Mouse (Mus musculus) lung, postnatal 10 days (tissue): ENCODE results near the gene Tpcn2.

Experiments used
- DNase-seq: peaks from one replicate; pipeline ENCODE4 v3.0.0; 2021

Gene Tpcn2

DNA sequence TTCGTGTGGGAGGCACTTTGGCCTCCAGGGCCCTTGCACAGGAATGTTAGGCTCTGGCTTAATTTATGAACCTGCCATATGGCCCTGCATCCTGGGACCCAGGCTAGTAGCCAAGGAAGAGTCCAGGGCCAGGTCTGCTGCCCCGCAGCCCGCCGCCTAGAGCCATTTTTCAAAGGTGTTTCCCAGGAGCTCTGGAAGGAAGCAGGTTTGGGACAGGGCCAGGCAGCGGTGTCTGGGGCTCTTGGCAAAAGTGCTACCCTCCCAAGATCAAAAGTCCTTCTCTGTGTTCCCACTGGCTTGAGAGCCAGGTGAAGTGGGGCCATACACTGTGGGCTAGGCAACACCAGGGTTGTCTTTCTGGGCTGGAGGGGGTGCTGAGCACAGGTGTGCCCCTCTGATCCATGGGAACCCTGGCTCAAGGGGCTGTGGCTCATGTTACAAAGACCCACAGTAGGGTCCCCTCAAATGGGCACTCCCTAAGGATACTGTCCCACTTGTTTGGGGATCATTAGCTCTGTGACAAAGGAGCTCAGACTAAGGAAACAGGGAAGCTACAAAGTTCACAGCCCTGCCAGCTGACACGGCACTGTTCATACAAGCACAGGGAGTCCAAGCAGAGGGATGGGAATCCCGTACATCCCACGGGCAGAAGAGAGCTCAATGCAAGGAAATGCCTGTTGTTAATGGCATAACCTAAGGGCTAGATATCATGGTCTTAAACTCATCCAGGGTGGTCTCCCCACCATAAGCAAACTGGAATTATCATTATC lies 43.9 kb downstream of the Tpcn2 start:
- peak; percentile 20 for DNase-seq

DNA sequence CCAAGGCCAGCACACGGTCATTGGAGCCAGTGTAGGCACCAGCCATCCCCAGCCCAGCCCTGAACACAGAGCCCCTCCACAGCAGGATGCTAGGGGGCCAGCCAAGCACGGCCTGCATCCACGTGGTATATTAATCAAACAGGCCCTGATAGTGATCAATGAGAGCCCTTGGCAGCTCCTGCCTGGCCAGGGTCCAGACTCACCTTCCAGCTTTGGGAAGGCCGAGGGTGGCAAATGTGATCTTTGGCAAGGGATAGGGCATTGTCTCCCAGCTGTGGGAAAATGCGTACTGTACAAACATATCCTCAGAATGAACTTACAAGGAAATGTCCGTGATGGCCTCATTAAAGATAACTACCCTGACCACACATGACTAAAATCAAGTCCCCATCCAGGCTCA lies 44.7 kb downstream of the Tpcn2 start:
- peak; percentile 60 for DNase-seq

DNA sequence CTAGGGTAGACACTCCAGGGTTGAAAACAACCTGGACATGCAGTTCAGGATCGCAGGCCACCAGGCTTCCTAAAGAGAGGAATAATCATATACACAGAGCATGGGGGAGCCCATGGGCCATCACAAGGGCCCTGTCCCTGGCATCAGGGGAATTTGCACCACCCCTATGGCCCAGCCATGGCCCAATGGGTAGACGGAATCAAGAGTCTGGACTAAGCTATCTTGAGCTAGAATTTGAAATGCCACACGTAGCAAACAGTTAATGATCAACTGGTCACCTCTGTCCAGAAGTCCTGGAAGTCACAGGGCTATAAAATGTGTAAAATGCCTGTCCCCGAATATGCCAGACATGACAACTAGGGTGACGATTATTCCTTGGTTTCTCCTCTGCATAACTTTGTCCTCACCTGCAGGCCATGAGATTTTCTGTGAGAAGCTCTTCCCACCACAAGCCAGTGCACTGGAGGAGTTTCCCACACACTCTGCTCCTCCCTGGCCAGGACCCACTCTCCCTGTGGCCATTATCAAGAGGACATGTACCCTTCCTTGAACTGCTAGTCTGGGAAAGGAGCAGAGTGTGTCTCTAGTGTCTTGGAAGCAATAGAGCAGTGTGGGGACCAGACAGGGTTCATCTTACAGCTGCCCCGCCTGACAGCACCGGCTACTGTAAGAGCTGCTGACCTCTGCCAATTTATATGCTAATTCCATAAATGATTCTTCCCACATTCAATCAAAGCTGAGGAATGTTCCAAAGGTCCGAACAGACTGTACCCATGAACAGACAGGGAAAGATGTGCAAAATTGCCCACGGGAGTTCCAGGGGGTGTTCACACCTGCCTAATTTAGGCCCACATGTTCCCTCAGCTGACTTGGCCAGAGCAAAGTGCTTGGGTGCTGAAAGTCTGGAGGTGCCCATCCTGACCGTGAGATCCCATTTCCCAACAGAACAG lies 48.7 kb downstream of the Tpcn2 start:
- no peak for DNase-seq

DNA sequence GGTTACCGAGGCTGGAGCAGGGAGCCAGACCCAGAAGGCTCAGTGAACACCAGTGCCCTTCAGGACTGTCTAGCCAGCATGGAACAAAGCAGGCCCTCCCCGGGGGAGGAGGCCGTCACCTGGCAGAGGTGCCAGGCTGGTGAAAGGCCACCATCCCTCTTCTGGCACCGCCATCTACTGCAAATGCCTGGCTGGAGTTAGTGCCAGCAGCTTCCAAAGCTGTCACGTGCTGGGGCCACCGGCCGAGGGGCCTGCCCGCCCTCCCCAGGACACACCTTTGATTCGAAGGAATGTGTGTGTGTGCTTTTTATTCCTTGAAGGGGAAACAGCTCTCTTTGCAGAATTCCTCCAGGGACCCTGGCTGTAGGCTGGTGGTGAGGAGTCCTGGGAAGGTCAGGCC lies 52.2 kb downstream of the Tpcn2 start:
- DNase-seq = peak; percentile 53

DNA sequence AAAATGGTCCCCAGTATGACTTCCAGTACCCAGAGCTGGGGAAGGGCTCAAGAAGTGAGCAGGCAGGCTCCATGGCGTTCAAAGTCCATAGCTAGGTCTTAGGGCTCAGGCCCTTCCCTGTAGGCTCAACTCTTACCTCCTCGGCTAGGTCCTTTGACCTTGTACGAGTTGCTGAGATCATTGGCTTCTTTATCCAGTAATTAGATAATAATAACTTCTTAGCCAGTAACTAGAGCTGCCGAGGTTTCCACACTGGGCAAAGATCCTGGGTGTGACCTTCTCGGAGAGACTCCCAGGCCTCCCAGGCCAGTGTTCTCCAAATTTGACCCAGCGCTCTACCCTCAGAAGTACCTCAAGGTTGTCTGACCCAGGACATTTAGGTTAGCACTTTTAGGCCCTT lies 57.2 kb downstream of the Tpcn2 start:
- no peak for DNase-seq

DNA sequence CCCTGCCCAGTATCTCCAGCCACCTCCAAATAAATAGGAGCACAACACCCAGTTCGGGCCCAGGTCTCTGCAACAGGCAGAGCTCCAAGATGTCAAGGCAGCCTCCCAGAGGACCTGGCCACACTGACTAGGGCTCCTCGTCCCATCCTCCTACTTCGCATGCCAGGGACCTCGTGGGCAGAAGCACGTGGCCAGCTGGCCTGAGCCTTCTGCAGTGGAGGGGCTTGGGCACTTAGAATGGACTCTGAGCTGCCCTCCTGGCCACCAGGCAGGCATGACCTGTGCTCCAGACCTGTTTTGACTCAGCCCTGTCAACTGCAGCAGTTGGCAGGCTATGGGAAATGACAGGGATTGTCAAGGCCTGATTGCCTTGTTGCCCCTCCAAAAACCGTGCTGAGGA lies 58.2 kb downstream of the Tpcn2 start:
- DNase-seq = no peak

DNA sequence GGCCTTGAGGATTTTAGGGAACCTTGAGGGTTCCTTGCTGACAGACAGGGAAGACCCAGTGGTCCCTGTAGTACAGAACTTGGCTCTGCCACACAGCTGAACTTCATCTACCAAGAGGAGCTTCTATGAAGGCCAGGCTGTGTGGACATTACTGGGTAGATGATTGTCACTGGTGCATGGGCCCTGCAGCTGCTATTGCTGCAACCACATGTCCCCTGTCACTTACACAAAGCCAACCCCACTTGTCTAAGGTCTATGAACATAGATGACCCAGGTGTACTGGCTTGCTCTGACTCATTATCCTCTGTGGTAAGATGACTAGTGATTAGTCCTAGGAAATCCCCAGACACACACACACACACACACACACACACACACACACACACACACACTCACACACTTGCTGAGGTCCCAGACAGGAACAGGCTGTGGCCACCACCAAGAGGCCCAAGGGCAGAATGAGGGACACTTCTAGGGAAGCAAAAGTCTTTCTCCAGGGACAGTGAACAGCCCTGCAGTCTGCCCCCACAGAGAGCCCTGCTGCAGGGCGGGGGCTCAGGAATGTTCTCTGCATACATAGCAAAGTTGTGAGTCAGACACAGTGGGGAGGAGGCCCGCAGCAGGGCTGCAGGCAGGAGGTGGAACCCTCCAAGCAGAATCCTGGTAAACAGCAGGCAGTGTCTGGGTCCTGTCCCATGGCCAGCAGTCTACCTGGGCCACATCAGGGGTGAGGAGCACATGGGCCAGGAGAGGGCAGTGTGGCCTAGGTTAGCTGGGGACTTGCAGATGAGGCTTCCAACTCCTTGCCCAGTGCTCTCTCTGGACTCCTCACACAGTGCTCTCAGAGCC lies 61.7 kb downstream of the Tpcn2 start:
- DNase-seq = peak; percentile 82

DNA sequence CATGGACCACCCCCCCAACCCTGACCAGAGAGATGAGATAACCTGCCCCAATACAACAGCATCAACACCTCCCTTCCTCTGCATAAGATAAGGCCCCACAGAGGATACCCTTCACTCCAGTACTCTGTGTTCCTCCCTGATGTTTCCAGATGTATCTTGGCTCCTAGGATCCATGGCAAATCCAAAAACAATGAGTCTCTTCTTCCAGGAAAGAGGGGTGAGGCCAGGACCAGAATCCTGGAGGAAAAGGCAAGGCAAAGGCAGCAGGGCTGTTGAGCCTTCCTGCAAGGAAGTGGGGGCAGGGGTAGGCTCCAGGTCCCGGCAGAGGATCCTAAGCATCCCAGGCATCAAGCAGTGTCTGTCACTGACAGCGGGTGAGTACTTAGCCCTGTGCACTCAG lies 62.5 kb downstream of the Tpcn2 start:
- DNase-seq = no peak

DNA sequence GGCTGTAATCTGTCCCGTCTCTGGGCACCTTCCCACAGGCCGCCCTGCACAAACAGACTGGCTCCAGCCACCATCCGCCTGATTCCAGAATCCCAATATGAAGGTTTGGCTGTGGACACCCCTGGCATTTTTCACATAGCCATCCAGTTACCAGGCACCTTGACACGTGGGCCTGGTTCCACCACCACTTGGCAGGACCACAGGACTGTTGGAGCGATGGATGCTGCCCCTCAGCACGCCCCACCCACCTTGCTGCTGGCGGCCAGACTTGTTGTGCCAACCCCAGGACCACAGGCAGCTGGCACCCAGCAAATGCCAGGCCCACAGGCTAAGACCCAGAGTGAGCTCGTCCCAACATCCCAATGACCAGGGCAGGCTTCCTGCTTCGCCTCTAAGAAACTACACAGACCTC lies 64.4 kb downstream of the Tpcn2 start:
- DNase-seq = no peak

DNA sequence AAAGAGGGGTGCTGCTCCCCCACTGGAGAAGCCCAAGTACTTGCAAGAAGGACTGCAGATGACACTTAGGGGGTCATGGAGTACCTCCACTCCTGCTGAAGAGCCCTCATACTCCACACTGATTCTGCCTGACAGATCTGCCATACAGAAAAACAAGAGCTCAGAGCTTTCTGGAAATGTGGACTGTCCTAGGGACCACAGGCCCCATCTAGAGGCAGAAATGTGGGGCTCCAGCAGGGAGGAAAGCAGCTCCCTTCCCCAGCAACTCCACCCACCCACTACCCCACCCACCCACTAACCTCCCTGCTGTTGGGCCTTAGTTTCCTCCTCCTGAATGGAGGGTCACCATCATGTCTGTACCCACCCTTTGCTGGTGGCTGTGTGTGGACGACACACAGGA lies 67.2 kb downstream of the Tpcn2 start:
- DNase-seq = peak; percentile 69

DNA sequence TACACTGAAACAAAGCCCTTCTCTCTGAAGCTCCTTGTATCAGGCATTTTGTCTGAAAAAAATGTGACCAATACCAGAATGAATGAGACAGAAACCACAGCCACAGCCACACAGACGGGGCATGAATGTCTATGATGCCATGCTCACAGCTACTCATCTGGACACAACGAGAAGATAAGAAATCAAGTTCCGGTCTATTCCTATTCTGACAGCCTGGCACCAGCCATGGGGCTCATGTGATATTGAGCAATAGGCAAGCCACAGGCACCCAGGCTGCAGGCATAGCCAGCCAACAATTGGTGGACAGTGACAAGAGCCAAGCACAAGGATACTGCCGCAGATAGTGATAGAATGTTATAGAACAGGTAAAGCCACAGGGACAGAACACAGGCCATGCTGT lies 68.3 kb downstream of the Tpcn2 start:
- DNase-seq = no peak

DNA sequence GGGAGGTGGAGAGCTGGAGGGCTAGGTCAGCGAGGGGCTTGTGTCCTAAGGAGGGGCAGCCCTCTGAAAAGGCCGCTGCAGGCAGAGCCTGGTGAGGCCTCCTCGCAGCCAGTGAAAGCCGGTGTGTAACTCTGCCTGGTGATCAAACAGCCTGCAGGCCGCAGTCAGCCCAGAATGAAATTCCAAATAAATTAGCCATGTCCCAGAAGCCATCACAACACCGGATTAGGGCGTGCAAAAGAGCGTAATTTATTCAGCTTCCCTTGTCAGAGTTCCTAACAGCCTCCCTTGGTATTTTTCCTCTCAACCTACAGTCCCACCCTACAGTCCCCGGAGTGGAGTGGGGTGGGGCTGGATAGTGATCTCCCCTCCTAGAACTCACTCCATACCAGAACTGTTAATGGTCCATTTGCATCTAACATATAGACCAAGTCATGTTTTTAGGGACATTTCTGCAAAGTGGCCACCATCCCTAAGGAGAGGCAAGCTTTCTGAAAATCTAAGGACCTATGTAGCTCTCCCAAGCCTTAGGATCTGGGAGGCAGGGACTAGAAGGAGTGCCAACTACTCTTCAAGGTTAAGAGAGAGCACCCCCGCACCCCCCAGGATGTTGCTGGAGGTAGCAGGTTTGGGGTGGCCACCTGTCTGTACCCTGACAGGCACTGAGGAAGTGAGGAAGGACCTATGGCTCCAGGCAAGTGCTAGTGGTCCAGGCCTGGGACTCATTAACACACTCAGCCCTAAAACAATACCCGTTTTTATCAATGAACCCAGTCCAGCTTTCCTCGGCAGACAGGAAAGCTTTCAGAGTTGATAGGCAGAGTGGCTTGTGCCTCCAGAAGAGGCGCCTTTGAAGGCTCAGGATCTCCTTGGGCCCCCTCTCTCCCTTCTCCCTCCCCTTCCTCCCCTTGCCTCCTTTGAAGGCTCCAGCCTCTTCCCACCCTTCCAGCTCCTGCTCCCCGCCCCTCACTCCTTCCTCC lies 71.8 kb downstream of the Tpcn2 start:
- no peak for DNase-seq

DNA sequence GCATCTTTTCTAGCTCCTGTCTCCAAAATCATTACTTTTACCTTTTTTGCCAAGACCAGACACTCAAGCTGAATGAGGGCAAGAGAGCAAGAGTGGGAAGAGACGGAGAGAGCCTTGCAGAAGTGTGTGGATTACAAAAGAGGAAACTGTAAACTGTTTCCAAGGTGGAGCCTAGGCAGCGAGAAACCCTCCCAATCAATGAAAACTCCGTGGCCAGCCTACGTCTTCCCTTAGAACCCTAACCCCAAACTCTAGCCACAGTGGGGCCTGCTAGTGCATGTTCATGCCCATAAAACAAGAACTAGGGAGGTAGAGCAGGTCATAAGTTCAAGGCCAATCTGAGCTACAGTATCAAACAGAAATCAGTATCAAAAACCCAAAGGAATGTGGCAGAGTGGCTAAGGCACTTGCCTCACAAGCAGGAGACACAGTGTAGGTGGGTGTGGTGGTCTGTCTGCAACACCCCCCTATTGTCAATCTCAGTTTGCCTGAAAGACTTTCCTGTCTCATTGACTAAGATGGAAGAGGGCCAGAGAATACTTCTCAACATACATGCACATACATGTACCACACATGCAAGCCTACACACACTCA lies 73.2 kb downstream of the Tpcn2 start:
- DNase-seq = no peak

DNA sequence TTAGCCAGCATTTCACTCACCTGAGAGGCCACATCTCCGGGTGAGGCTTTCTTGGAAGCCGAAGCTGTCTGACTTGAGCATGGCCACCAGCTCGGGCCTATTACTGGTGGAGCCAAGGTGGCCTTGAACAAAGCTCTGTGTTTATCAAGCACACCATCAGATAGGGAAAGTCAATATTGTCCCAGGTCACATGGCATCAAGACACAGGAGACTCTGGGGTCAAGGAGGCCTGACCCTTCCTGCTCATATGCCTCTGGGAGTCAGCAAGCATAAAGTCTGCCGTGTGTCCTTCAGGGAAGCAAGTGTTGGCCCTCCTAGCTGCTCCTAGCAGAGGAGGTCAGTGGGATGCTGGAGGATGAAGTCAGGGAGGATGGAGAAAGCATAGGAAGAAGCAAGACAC lies 75.8 kb downstream of the Tpcn2 start, which contains the start of gene 1810010D01Rik:
Gene 1810010D01Rik (minus strand): TSS at position 114 of the 400 bp plus-strand sequence.
- no peak for DNase-seq

DNA sequence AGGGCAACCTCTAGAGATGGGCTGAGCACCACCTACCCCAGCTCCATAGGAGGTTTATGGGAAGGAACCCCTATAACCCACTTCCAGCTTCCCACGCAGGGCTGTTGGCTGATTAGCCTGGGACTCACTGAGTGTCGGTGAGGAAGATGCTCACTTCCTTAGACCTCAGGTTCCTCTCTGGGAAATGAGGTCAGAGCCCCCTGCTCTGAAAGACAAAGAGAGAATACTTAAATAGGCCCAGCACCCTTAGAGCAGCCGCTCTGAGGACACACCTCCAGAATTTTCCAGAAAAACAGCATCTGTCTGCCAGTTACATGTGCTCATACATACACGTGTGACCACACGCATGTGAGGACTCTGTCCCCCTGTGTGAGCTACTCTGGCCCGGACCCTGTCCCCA lies 77.0 kb downstream of the Tpcn2 start:
- no peak for DNase-seq

DNA sequence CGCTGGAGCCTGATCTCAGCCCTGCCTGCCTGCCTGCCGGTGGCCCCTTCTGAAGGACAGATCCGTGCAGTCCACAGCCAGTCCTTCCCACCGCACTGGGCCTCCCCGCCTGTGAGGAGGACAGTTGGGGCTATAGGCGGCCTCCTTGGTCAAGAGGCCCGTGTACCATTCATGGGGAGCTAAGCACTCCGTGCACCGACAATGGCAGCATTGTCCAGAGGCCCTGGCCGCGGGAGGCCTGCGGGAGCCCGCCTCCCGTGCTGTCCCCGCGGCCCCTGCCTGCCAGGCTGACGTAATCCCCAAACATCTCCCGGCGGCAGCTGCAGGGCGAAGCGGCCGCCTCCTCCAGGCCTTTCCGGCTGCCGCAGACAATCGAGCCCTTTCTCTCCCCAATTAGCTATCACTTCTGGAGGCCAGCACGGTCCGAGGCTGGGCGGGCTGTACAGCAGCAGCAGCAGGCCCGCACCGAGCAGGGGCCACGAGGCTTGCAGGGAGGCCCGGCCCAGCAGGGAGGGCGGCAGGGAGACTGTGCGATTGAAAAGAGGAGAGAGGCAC lies 77.7 kb downstream of the Tpcn2 start:
- DNase-seq = peak; percentile 86

DNA sequence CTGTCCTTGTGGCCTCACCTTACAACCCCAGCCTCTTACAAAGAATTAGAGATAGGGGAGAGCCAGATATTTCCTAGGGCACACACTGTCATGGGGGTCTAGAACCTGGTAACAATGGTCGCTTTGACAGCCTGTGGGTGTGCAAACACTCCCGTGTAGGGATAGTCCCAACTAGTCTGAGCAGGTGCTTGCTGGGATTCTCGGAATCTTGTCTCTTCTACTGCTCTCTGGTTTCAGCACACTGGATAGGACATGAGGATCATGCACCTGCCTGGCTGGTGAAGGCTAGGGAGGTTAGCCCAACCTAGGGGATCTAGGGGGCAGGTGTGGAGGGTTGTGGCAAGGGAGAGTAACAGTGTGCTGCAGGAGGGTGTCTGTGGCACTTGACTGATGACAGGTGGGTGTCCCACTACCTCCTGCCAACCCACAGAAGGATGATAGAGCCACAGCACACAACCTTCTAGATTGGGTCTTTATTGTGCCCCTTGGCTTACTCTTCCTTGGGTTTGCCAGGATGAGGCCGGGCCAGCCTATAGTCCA lies 78.4 kb downstream of the Tpcn2 start:
- no peak for DNase-seq

DNA sequence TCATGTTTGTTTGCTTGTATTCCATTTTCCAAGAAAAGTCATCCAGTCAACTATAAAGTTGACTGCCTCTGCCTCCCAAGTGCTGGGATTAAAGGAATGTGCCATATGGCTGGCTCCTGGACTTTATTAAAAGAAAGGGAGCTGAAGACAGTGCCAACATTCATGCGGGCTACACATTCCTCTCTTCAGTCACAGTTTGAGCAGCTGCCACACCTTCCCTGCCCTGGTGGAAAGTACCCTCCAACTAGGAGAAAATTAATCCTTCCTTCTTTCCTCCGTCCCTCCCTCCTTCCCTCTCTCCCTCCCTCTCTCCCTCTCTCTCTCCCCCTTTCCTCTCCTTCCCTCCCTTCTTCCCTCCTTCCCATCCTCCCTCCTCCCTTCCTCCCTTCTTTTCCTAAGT lies 84.1 kb downstream of the Tpcn2 start:
- no peak for DNase-seq

DNA sequence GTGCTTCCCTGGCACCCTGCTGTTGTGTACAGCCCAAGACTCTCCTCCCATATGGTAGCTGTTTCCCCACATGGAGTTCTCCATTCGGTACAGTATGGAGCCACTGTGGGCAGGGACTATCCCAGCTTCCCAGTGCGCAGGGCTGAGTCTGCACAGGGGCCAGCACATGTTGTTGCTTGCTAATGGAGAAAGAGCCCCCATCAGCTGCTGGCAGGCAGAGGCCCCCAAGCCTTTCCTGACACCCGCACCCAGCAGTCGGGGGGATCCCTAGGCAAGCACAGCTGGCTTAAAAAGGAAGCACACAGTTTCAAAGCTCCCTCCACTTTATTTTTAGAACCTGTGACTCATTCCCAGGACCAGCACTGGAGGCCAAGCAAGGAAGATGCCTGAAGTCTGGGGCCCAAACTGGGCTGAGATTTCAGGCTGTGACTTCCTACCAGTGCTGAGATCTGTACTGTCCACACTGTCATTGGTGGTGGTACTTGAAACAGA lies 85.5 kb downstream of the Tpcn2 start:
- DNase-seq = peak; percentile 70

DNA sequence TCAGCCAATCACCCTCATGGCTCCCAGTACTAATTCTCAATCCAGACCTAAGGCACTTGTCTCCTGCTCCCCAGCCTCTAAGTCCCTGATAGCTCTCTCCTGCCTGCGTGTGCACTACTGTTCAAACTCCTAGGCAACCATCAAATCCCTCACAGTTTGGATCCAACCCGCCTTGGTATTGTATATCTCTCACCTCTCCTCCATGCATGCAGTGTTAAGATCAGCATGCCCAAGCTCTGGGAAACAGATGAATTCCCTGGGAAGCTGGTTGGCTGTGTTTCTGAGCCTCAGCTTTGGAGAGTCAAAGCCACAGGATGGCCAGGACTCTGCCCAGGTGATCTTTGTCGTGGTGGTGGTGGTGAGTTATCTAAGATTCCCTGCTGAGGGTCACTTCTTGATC lies 86.1 kb downstream of the Tpcn2 start:
- DNase-seq = no peak

DNA sequence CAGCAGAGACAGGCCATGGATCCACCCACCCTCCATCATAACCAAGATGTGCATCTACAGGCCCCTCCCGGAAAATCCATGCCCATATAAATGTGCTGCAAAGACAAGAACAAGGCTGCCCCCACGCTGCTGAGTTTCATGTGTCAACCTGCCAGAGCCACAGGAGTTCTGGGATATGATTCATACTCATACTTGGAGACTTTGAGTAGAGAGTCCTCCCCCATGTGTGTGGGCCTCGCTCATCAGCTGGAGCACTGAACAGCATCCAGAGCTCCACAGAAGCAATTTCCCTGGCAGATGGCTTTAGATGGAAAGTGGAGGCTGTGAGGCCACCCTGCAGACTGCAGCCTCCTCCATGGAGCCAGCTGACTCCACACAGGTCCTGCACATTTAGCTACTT lies 86.8 kb downstream of the Tpcn2 start:
- no peak for DNase-seq
